Comparison of ENCODE assay signal across 23 mouse cellular contexts in genomic region chr11:115219685-115220084, GRCm38 (mm10). TPM values are rescaled to one million over a fixed set of nuclear protein-coding genes. Genes with fewer than 3 reads are reported as not detected.
DNase-seq lines count a peak whose midpoint lies in the region; ATAC-seq and TF ChIP-seq lines count a peak whose summit lies in the region.
"Had no signal": no experiment of that assay in that cellular context is flagged by ENCODE, and none has a peak within 500 bp of the region (broad histone marks: within the 10 kb centered on the region; RNA-seq: fewer than 3 reads in every experiment).

No protein-coding gene starts in this region.

- ATAC-seq in liver, embryonic 15.5 days (ENCODE audit: insufficient read depth), result no peak
- ATAC-seq in liver, embryonic 11.5 days (replicated peaks; ENCODE audit: low FRiP score), result no peak
- ATAC-seq in neutrophil, adult 5-6 weeks (ENCODE audit: extremely low read depth, insufficient number of reproducible peaks, low FRiP score, poor library complexity, severe bottlenecking), result 0 out of 2 replicates have a peak, but pooled peaks have one; percentile 13
- ATAC-seq in erythroblast, adult 5-6 weeks (replicated peaks; ENCODE audit: low FRiP score, poor library complexity, severe bottlenecking), result no peak
- ATAC-seq: forebrain, embryonic 15.5 days; hindbrain, embryonic 16.5 days; midbrain, embryonic 16.5 days had no signal

- no peak overlapping the region for H3K4me2 ChIP-seq in liver, embryonic 15.5 days
- H3K4me2 ChIP-seq in liver, embryonic 11.5 days, result no peak overlapping the region
- H3K4me2 ChIP-seq: forebrain, embryonic 15.5 days had no signal

- TF ChIP-seq CTCF in bone marrow, adult 2 months (IDR thresholded peaks at IDR 0.05; ENCODE audit: control insufficient read depth, insufficient read depth, low read length), result no peak

- WGBS in heart, embryonic 10.5 days, result 88% methylated on average over 10 of the region's 10 CpGs
- 56% methylated on average over 10 of the region's 10 CpGs for WGBS in liver, embryonic 15.5 days (ENCODE audit: insufficient replicate concordance)
- 80% methylated on average over 10 of the region's 10 CpGs for WGBS in liver, embryonic 11.5 days
- 64% methylated on average over 10 of the region's 10 CpGs for WGBS in bone marrow, adult 2 months

- no peak overlapping the region for H3K4me3 ChIP-seq in heart, embryonic 10.5 days
- no peak overlapping the region for H3K4me3 ChIP-seq in liver, embryonic 15.5 days (replicated peaks)
- no peak overlapping the region for H3K4me3 ChIP-seq in liver, embryonic 11.5 days (ENCODE audit: low read depth, low read length)
- H3K4me3 ChIP-seq in bone marrow, adult 2 months (replicated peaks; ENCODE audit: control insufficient read depth, low read depth, low read length), result peak overlapping the region; percentile 17
- H3K4me3 ChIP-seq: forebrain, embryonic 15.5 days; layer of hippocampus, adult 2 months had no signal

- H3K27ac ChIP-seq in heart, embryonic 10.5 days, result peak overlapping the region; percentile 19; the same call in 1 of the 2 replicates
- peak overlapping the region; percentile 19; the same call in 1 of the 2 replicates for H3K27ac ChIP-seq in liver, embryonic 15.5 days (replicated peaks)
- H3K27ac ChIP-seq in liver, embryonic 11.5 days (ENCODE audit: low read depth, low read length), result no peak overlapping the region
- H3K27ac ChIP-seq in bone marrow, adult 2 months (ENCODE audit: control insufficient read depth, insufficient read depth, low read depth, low read length, poor library complexity), result peak overlapping the region; percentile 50
- H3K27ac ChIP-seq: forebrain, embryonic 15.5 days; kidney, postnatal 0 days; layer of hippocampus, adult 2 months; liver, embryonic 14.5 days had no signal

- H3K9me3 ChIP-seq in heart, embryonic 10.5 days, result no peaks in the 10 kb centered on the region
- H3K9me3 ChIP-seq in liver, embryonic 15.5 days (replicated peaks), result no peaks in the 10 kb centered on the region
- H3K9me3 ChIP-seq in liver, embryonic 11.5 days (ENCODE audit: control insufficient read depth, low read length), result no peaks in the 10 kb centered on the region
- H3K9me3 ChIP-seq: forebrain, embryonic 15.5 days; megakaryocyte, embryonic 14.5 days had no signal

- no peak for DNase-seq in heart, embryonic 10.5 days (ENCODE audit: low spot score)
- no peak for DNase-seq in heart, postnatal 4 days
- no peak for DNase-seq in liver, embryonic 11.5 days (ENCODE audit: low spot score)
- DNase-seq: cerebellum, adult 11-12 months; left cerebral cortex, postnatal 4 days; spleen, adult 18-20 months; thymus, adult 2 months had no signal

- peaks cover 82% of the 10 kb centered on the region for H3K4me1 ChIP-seq in heart, embryonic 10.5 days
- H3K4me1 ChIP-seq in liver, embryonic 15.5 days (replicated peaks), result peaks cover 37% of the 10 kb centered on the region
- peaks cover 34% of the 10 kb centered on the region for H3K4me1 ChIP-seq in liver, embryonic 11.5 days (replicated peaks; ENCODE audit: control insufficient read depth, insufficient read depth, low read length)
- H3K4me1 ChIP-seq in bone marrow, adult 2 months (ENCODE audit: control insufficient read depth, insufficient read depth, low read length), result peaks cover 10% of the 10 kb centered on the region; the same call in 1 of the 2 replicates

- H3K9ac ChIP-seq in liver, embryonic 15.5 days, result no peak overlapping the region
- no peak overlapping the region for H3K9ac ChIP-seq in liver, embryonic 11.5 days (ENCODE audit: low read depth, low read length)
- H3K9ac ChIP-seq: forebrain, embryonic 15.5 days; liver, embryonic 14.5 days had no signal

- H3K27me3 ChIP-seq in heart, embryonic 10.5 days (ENCODE audit: insufficient read depth, poor library complexity, severe bottlenecking), result 0 out of 2 replicates have a peak, but pooled peaks cover 8% of the 10 kb centered on the region
- H3K27me3 ChIP-seq in liver, embryonic 15.5 days, result no peaks in the 10 kb centered on the region
- H3K27me3 ChIP-seq in liver, embryonic 11.5 days (replicated peaks; ENCODE audit: control insufficient read depth, insufficient read depth, low read length), result no peaks in the 10 kb centered on the region
- H3K27me3 ChIP-seq: forebrain, embryonic 15.5 days; megakaryocyte, embryonic 14.5 days had no signal

- H3K36me3 ChIP-seq in heart, embryonic 10.5 days, result no peaks in the 10 kb centered on the region
- H3K36me3 ChIP-seq in liver, embryonic 15.5 days (replicated peaks), result no peaks in the 10 kb centered on the region
- H3K36me3 ChIP-seq in liver, embryonic 11.5 days (ENCODE audit: control insufficient read depth, insufficient read depth, low read length), result no peaks in the 10 kb centered on the region
- H3K36me3 ChIP-seq: forebrain, embryonic 15.5 days had no signal

- no peak for TF ChIP-seq POLR2A in bone marrow, adult 2 months (IDR thresholded peaks at IDR 0.05; ENCODE audit: borderline replicate concordance, control insufficient read depth, low read depth, low read length)

RNA-seq across cellular contexts. Expression of gene Nat9, which starts 32.0 kb away (rescaled TPM):
- polyA plus RNA-seq in heart, embryonic 10.5 days (2016; fragmentation: Nextera tagmentation; extraction: Ambion mirVana), result 15.8 and 17.0 TPM in 2 replicates
- 10 to 100 TPM; 11.9 to 12.0 TPM for total RNA-seq in heart, postnatal 4 days (2021)
- 9.9 and 11.6 TPM in 2 replicates for polyA plus RNA-seq in liver, embryonic 15.5 days (2015; fragmentation: Nextera tagmentation; extraction: Ambion mirVana)
- polyA plus RNA-seq in liver, embryonic 11.5 days (2014; fragmentation: Nextera tagmentation; extraction: Ambion mirVana), result 17.0 and 20.1 TPM in 2 replicates
- polyA plus RNA-seq in bone marrow, adult 2 months (2011; ENCODE audit: insufficient read depth, insufficient read length, low replicate concordance, missing spikeins), result 19.4 and 24.2 TPM in 2 replicates
- 50.6 and 63.4 TPM in 2 replicates for total RNA-seq in neutrophil, adult 5-6 weeks (2017)
- total RNA-seq in erythroblast, adult 5-6 weeks (2015; ENCODE audit: low replicate concordance), result 3.1 and 8.8 TPM in 2 replicates
- 8.8 and 10.5 TPM in 2 replicates for total RNA-seq in erythroblast, adult 5-6 weeks (2017; ENCODE audit: low replicate concordance)

RNA-seq across cellular contexts. Expression of gene Tmem104, which starts 32.4 kb away (rescaled TPM):
- 9.6 TPM in 2 replicates for polyA plus RNA-seq in heart, embryonic 10.5 days (2016; fragmentation: Nextera tagmentation; extraction: Ambion mirVana)
- total RNA-seq in heart, postnatal 4 days (2021), result 1 to 10 TPM; 5.2 to 9.3 TPM
- 5.1 and 6.0 TPM in 2 replicates for polyA plus RNA-seq in liver, embryonic 15.5 days (2015; fragmentation: Nextera tagmentation; extraction: Ambion mirVana)
- polyA plus RNA-seq in liver, embryonic 11.5 days (2014; fragmentation: Nextera tagmentation; extraction: Ambion mirVana), result 10.8 and 13.1 TPM in 2 replicates
- 3.1 and 5.8 TPM in 2 replicates for polyA plus RNA-seq in bone marrow, adult 2 months (2011; ENCODE audit: insufficient read depth, insufficient read length, low replicate concordance, missing spikeins)
- total RNA-seq in neutrophil, adult 5-6 weeks (2017), result 9.3 and 19.8 TPM in 2 replicates
- total RNA-seq in erythroblast, adult 5-6 weeks (2015; ENCODE audit: low replicate concordance), result 4.6 and 5.2 TPM in 2 replicates
- 0.85 and 1.5 TPM in 2 replicates for total RNA-seq in erythroblast, adult 5-6 weeks (2017; ENCODE audit: low replicate concordance)

RNA-seq across cellular contexts. Expression of gene Grin2c, which starts 47.4 kb away (rescaled TPM):
- polyA plus RNA-seq in heart, embryonic 10.5 days (2016; fragmentation: Nextera tagmentation; extraction: Ambion mirVana), result 0.23 and 0.65 TPM in 2 replicates
- under 1 TPM; 0.12 to 0.18 TPM for total RNA-seq in heart, postnatal 4 days (2021)
- 0.05 TPM in 2 replicates for polyA plus RNA-seq in liver, embryonic 15.5 days (2015; fragmentation: Nextera tagmentation; extraction: Ambion mirVana)
- 0.75 and 0.89 TPM in 2 replicates for polyA plus RNA-seq in liver, embryonic 11.5 days (2014; fragmentation: Nextera tagmentation; extraction: Ambion mirVana)
- not detected in 2 replicates for polyA plus RNA-seq in bone marrow, adult 2 months (2011; ENCODE audit: insufficient read depth, insufficient read length, low replicate concordance, missing spikeins)
- 0.23 TPM in 1 of 2 replicates, not detected in the other for total RNA-seq in neutrophil, adult 5-6 weeks (2017)
- total RNA-seq in erythroblast, adult 5-6 weeks (2015; ENCODE audit: low replicate concordance), result not detected in 2 replicates
- not detected in 2 replicates for total RNA-seq in erythroblast, adult 5-6 weeks (2017; ENCODE audit: low replicate concordance)
- total RNA-seq: common myeloid progenitor, adult 5-6 weeks; heart, postnatal 10 days had no signal
- polyA plus RNA-seq: C2C12; intestine, postnatal 0 days; kidney, postnatal 0 days; stomach, embryonic 14.5 days had no signal

RNA-seq across cellular contexts. Expression of gene Slc9a3r1, which starts 56.5 kb away (rescaled TPM):
- polyA plus RNA-seq in heart, embryonic 10.5 days (2016; fragmentation: Nextera tagmentation; extraction: Ambion mirVana), result 29.5 and 74.6 TPM in 2 replicates
- 10 to 100 TPM; 13.9 to 15.3 TPM for total RNA-seq in heart, postnatal 4 days (2021)
- 76.4 and 82.1 TPM in 2 replicates for polyA plus RNA-seq in liver, embryonic 15.5 days (2015; fragmentation: Nextera tagmentation; extraction: Ambion mirVana)
- 117 and 121 TPM in 2 replicates for polyA plus RNA-seq in liver, embryonic 11.5 days (2014; fragmentation: Nextera tagmentation; extraction: Ambion mirVana)
- 21.9 and 51.0 TPM in 2 replicates for polyA plus RNA-seq in bone marrow, adult 2 months (2011; ENCODE audit: insufficient read depth, insufficient read length, low replicate concordance, missing spikeins)
- total RNA-seq in neutrophil, adult 5-6 weeks (2017), result 115 and 118 TPM in 2 replicates
- 22.2 and 22.5 TPM in 2 replicates for total RNA-seq in erythroblast, adult 5-6 weeks (2015; ENCODE audit: low replicate concordance)
- 17.7 and 19.1 TPM in 2 replicates for total RNA-seq in erythroblast, adult 5-6 weeks (2017; ENCODE audit: low replicate concordance)

RNA-seq across cellular contexts. Expression of gene Fdxr, which starts 57.2 kb away (rescaled TPM):
- 14.3 and 16.5 TPM in 2 replicates for polyA plus RNA-seq in heart, embryonic 10.5 days (2016; fragmentation: Nextera tagmentation; extraction: Ambion mirVana)
- 1 to 10 TPM; 7.5 to 9.5 TPM for total RNA-seq in heart, postnatal 4 days (2021)
- polyA plus RNA-seq in liver, embryonic 15.5 days (2015; fragmentation: Nextera tagmentation; extraction: Ambion mirVana), result 19.5 and 21.1 TPM in 2 replicates
- polyA plus RNA-seq in liver, embryonic 11.5 days (2014; fragmentation: Nextera tagmentation; extraction: Ambion mirVana), result 25.0 and 25.7 TPM in 2 replicates
- polyA plus RNA-seq in bone marrow, adult 2 months (2011; ENCODE audit: insufficient read depth, insufficient read length, low replicate concordance, missing spikeins), result 9.9 and 21.2 TPM in 2 replicates
- 12.2 and 13.0 TPM in 2 replicates for total RNA-seq in neutrophil, adult 5-6 weeks (2017)
- 4.2 TPM in 1 of 2 replicates, not detected in the other for total RNA-seq in erythroblast, adult 5-6 weeks (2015; ENCODE audit: low replicate concordance)
- total RNA-seq in erythroblast, adult 5-6 weeks (2017; ENCODE audit: low replicate concordance), result 2.9 TPM in 1 of 2 replicates, not detected in the other
